Mouse (Mus musculus) embryo, embryonic 9.5 days (tissue): ENCODE measurements around the gene Banf2.

Source experiments
- DNase-seq: peaks from one replicate; pipeline ENCODE4 v3.0.0-alpha.2; 2017; ENCODE audit errors: extremely low spot score

Gene Banf2

DNA sequence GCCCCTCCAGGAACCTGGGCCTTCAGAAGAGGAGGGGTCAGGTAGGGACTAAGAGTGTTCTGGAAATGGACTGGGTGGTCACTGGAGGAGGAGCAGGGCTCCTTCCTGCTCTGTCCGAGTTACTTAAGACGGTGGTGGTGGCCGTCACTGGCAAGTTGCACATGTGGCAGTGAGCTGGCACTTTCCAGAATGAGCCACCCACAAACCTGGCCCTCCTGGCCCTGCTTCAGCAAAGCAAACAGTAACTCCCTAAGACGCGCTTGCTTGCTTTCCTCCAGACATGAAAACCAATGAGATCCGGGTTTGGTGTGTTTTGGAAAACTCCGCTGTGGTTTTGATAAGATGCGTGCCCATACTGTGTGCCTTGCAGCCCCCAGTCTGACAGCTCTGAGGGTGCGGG is 7.5 kb upstream of the Banf2 start:
- no peak for DNase-seq

DNA sequence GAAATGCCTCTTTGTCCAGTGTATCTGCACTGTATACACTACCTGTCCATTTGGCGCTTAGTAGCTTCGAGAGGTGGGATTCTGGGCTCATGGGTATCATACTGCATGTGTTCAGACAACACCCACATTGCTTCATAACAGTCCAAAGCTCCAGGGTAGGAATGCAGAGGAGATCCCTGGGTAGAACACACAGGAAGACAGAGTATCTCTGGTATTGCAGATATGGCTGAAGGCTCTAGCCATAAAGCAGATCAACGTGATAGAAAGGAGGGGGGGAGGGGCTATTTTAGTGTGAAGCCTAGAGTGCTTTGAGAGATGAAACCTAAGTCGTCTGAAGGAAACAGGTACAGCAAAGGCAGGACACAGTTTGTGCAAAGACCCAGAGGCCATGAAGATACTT is 6.4 kb upstream of the Banf2 start:
- no peak for DNase-seq

DNA sequence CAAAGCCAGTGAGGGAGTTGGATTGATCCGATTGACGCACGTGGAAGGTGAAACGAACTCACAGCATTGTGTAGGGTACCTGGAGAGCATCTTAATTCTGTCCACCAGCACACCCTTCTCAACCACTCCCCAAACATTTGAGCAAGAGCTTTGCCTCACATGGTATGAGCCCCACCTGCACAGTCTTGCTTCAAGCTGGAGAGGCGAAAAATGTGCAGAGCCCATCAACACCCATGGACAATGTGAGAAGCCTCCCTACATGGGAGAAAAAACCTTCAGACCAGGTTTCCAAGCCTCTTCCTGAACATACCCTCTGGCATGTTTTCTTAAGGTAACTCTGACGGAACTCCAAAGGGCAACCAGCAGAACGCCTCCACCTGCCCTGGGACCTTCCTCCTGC is 2.1 kb upstream of the Banf2 start:
- DNase-seq = no peak

DNA sequence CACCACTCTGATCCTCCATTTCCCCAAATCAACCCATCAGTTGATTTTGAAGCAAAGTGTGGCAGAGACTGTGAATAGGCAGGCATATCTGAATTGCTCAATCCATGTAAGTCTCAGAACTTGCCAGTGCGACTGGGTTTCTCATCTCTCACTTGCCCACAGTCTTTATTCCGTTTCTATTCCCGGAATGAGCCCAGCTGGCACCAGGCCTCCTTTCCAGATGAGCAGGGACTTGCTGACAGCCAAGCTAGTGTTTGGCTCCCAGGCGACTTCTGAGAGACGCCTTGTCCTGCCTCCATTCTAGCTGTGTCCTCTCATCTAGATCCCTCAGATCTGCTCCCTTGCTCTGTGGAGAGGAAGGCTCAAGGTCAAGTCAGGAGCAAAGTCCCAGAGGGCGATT is 11.9 kb downstream of the Banf2 start:
- DNase-seq = no peak

DNA sequence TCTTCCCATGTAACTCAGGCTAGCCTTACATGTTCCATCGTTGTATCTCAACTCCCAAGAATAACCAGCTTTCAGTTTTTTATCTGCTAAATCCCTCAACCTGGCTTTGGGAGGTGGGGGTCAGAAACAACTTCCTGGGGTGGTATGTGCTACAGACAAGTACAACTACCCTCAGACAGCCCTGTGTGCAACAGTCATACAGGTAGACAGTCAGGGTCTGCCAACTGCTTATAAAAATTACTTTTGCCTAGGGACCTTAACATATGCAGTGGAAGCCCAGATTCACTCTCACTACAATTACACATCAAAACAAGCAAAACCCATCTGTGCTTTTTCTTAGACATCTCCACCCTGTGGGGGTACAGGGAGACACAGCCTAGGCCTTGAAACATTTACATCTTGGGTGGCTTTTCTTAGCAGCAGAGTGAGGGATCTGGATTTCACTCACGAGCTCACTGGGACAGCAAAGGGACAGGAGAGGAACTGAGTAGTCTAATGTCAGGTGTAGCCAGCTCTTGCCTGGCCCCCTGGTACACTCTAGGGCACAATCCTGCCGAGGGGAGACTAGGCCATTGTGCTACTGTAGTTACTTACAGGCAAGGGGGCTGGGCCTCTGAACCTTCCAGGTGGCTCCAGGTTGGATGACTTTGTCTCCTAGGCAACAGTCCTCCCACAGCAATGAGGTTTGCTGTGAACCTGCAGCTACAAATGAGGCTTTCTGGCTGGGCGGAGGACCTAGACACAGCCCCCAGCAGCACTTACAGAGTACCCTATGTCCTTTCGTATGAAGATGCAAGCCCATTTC is 13.1 kb downstream of the Banf2 start:
- no peak for DNase-seq

DNA sequence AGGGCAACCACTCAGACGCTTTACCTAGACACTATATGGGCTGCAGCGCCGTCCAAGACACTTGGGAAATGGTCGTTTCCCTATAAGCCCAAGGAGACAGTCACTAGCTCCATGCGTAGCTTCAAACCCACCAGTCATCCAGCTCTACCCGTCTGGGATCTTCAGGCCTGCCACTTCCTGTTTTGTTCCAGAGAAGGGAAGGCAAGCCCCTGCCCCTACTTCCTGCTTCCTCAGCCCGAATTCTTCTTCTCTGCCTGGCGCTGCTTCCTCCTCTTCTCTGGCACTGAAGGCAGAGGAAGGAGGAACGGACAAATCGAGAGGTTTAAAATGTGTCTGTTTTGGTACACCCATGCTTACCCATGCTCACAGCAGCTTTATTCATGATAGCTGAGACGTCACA is 14.1 kb downstream of the Banf2 start:
- DNase-seq = no peak

DNA sequence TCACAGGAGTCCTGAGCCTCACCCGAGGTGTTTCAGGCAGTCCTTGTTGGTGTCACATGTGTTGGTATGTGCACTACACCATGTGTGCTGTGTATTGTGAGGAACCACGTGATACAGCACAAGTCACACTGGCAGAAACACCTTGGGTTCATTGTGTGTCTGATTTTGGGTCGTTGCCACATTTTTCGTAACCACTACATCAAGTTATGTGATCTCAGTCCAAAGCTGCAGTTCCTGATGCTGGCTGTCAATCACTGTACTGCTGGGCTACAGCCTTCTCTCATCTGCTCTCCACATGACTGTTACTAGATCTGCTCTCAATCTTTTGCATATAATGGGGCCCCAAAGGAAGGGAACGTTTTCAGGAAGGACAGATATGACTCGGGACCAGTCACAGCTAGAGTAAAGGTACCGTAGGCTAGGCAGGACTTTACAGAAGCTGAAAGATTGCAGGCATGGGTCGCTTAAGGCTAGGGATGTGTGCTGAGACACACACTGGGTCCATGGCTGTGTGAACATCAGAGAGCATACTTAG is 17.4 kb downstream of the Banf2 start:
- DNase-seq = no peak

DNA sequence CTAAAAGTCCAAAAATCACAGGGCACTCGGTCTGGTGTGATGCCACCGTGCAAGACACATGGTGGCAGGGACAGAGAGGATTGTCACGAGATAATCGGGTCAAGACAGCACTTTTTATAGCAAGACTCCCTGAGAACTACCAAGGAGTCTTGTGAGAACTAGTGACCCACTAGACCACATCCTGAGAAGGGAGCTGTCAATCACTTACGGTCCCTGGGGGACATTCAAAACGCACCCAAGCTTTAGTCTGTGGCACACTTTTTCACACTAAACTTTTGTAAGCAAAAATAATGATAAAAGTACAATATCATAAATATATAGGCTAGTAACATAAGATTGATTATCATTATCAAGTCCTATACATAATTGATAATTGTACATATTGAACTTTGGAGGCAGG is 18.0 kb downstream of the Banf2 start:
- DNase-seq = no peak

DNA sequence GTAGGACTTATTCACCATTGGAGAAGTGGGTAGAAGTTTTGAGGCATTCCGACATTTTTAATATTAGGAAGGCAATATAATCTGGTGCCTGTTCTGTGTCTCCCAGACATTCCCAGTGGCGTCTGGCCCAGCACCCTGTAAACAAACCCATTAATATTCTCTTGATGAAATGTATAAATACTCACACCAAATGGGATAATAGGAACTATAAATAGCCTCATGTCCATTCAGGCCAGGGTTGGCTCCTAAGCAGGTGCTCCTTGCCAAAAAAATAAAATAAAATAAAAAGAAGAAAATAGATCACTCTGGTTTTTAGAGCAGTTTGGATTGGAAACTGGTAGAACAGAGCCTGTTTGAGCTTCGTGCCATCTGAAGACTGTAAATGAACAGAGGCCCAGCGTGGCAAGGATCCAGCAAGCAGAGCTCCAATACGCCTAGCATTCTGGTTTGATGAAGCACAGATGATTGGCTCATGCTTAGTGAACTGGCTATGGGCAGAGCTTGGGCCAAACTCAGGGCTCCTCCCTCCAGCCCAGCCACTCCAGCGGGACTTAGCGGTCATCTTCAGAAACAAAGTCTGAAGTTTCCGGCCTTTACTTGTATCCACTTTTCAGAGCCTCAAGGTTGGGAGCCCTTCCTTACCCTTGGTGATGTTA is 19.7 kb downstream of the Banf2 start:
- DNase-seq = no peak

DNA sequence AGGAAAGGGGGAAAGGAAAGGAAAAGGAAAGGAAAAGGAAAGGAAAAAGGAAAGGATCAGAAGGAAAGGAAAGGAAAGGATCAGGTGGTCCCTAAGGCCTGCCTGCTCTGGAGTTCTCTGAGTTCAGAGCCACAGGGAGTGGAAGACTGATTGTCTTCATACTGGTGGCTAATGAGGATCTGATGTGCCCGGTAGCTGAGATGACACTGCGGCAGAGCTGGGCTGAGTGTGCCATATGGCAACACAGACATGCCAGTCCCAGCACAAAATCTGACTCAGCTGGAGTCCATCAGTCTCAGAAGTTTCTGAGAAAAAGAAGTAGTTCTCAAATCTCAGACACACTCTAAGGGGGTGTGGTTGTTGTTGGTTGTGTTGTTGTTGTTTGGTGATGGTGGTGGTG is 24.9 kb downstream of the Banf2 start:
- DNase-seq = no peak

DNA sequence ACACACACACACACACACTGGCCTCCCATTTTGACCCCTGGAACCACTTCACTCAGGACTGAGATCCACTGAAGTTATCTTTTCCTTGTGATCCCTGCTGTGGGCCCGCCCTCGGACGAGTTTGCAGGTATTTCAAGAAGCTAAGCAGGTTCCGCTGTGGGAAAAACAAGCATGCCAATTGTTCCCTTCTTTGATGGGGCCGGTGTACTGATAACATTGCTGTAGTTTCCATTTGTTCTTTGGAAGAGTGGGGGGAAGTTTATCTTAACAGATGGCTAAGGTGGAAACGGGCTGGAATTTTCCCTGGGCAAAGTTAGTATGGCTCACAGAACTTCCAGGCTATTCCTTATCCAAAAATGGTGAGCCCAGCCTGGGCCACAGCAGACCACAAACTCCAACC is 28.8 kb downstream of the Banf2 start:
- no peak for DNase-seq

DNA sequence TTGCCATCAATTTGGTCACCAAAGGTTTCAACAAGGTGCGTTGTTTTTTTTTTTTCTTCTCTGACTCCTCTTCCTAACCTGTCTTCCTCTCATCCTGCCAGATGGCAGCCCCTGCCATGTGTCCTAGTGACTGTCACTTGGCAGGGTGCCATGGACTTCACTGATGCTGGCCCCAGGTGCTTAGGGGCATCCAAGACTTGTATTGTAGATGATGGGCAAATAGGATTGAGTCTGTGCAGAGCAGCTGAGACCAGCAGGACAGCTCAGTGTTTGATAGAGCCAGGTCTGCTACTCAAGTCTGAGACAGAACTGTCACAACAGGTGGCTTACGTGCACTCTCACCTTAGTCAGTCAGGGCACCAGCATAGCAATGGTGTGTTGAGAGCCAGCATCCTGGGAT is 32.6 kb downstream of the Banf2 start:
- no peak for DNase-seq

DNA sequence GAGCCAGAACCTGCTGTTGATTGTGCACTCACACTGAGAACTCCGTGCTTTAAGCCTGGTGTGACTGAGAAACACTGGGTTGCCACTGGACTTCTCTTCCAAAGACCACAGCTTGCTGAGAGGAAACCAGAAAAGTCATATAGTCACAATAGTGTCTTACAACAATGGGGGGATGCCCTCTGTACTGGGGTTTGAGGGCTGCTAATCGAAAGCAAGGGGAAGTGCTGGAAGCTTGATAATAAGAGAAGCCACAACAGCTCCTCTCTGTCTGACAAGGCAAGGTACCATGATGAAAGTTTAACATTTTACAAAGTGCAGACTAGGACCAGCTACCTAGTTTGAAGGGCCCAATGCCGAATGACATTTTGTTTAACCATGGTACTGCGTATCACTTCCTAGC is 36.8 kb downstream of the Banf2 start:
- DNase-seq = no peak

DNA sequence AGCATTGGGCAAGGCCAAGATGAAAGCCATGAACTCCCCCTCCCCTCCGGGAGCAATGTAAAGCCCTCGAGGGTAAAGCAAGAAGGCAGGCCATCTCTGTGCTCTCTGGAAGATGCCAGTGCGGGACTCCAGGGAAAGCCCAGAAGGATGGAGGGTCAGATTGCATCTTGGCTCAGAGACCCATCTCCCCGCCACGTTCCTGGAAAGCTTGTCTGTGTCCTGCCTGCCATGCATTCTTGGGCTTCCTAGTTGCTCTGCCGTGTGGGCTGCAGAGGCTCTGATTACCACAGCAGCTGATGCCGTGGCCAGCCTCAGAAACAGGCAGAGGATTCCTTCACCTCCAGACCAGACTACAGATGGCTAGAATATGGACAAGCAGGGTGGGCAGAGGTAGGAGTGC is 37.6 kb downstream of the Banf2 start:
- DNase-seq = no peak

DNA sequence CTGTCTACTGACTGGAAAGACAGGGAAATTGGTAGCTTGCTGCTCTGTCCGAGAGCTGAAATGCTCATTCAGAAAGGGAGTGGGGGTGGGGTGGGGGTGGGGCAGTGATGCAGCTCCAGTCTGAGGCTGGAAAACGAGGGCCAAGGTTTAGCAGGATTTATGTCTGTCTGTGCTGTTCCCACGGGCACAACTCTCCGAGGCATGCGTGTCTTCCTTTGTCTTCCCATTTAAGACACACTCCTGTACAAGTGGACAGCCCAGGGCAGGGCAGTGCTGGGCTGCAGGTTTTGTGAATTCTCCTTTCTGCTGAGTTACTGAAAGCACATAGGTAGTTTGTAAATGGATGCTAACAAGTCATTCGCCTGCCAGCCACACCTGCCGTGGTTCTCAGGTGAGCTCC is 39.8 kb downstream of the Banf2 start:
- no peak for DNase-seq

DNA sequence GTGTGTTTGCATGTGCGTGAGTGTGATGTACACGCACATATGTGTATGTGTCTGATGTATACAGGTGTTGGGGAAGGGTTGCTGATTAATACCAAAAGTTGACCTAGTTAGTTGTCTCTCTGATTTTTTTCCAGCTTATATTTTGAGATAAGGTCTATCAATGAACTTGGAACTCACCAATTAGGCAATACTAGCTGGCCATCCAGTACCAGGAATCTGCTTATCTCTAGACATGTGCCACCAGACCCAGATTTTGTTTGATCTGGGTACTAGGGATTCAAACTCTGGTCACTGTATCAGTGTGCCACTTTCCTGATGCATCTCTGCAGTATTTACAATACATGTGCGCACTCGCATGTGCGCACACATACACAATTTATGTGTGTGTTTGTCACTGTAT is 41.2 kb downstream of the Banf2 start:
- no peak for DNase-seq

DNA sequence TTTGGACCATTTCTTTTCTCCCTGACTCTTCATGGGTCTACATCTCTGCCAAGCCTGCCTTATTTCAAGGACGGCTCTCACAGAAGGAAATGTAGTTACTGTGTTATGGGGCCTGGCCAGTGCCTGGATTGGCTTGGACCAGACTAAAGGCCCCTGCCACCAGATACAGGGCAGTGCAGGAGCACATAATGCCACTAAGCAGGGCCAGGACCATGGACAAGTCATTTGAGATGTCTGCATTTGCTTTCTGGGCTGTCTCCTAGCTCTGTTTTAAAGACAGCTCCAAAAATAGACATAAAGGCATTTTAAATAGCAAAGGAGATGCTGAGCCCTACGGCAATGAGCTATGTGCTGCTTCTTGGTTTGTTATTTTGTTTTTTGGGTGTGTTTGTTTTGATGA is 43.8 kb downstream of the Banf2 start:
- no peak for DNase-seq

DNA sequence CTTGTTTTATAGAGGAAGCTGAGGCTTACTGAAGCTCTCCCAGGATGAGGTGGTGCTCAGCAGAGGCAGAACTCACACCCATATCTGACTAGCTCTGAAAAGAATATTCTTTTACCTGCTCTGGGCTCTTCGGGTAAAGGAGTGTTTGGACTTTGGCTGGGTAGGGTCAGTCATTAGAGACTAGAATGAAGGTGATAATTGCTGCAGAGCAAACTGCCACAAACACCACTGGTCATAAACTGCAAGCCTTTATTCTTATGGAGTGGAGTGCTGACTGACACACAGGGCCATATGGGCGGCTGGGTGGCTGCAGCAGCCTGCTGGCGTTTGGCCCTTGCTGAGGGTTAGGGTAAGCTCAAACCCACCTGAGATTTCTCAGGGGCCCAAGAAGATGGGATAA is 46.0 kb downstream of the Banf2 start:
- no peak for DNase-seq

DNA sequence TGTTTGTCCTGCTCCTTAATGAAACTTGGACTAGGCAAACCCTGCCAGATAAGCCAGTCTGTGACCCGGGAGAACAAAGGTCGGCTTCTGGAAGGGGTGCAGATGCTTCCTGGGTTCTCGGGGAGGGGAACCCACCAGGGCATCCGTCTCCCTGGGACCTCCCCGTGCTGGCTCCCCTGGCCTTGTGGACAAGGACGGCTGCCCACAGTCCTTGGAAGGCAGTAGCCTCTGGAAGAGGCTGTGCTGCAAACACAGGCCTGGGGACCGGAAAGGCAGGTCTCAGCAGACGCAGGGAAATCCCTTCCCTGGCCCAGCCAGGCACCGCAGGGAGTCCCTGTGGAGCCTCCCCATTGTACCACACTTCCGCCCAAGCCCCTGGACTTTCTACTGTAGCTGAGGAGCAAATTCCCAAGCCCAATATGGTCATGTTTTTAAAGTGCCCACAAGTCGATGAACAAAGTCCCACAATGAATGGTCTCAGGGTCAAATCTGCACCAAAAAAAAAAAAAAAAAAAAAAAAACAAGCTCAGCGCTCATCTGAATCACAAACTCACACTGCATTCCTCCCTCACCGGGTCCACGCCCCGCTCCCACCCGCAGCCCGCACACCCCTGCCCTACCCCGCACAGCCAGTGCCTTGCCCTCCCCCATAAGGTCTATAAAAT is 53.5 kb downstream of the Banf2 start:
- peak; percentile 42 for DNase-seq

DNA sequence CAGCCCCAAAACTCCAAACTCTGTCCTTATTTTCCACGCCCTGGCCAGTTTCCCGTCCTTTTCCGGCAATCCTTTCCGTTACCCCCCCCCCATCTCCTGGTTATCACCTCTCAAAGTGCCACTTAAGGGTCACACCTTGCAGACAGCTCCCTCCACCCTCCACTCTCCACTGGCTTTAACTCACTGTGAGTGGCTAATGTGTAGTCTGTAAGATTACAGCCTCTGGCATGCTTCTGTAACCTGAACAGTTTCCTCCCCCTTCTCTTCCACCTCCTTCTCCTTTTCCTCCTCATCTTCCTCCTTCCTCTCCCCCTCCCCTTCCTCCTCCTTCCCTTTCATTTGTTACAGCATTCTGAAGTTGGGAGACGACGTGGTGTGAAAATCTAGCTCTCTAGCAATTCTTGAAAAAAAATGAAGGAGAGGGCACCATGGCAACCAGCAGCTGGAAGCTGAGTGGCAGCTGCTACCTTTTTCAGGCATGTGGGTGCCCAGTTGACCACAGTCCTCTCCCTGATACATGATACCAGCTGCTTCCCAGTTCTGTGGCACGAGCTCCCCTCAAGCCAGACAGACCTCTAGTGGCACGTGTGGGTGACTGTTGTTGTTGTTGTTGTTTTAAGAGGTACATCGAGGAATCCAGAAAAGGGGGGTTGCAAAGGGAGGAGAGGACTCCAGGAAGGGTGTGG is 55.2 kb downstream of the Banf2 start:
- DNase-seq = no peak

DNA sequence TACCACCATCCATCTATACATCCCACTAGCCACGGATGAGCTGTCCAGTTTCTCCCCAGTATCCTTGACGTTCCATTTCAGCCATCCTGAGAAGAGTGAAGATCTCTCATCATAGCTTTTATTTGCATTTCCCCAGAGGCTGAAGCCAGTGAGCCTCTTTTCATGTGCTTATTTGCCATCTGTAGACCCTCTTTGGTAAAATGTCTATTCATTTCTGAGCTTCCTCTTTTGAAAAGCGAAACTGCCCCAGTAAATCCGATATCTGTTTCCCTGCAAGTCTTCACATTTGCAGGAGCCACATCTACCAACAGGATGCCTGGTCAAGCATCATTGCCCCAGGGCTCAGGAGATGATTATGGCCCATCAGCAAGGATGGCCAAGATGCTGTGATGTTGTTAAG is 59.9 kb downstream of the Banf2 start:
- no peak for DNase-seq

DNA sequence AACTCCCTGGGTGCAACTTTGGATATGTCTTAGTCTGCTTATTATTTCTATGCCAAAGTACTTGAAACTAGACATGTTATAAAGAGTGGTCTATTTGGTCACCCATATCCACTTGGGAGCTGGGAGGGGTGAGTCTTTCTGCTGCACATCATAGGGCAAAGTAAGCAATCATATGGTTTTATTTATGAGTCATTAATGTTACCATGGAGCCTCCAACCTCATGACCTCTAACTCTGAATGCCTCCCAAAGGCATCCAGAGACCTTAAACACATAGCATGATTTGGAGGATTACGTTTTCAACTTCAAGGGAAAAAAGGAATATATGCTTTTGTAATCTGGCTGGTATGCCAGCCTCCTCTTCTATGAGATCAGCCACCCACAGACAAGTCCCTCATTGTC is 61.9 kb downstream of the Banf2 start:
- no peak for DNase-seq
